Mouse (Mus musculus) brain, embryonic 18.5 days (tissue): ENCODE results near the gene Mrgprg.
A peak's percentile ranks its signal among the peaks of the same experiment; 100 is the strongest.

ENCODE experiments used
- DNase-seq: peaks from one replicate; pipeline ENCODE4 v3.0.0-alpha.2; 2012; ENCODE audit warnings: low read depth, low spot score

Mrgprg gene

GRCm38 (mm10) chr7:143755357-143756124 is 11.3 kb downstream of the Mrgprg start:
- DNase-seq = no peak

- no peak for DNase-seq
These were observed 12.6 kb downstream of the Mrgprg start for GRCm38 (mm10) chr7:143753990-143754715.

- no peak for DNase-seq
These were observed 14.2 kb downstream of the Mrgprg start for GRCm38 (mm10) chr7:143752606-143753005.

GRCm38 (mm10) chr7:143752056-143752455 is 14.7 kb downstream of the Mrgprg start:
- DNase-seq = no peak

DNA sequence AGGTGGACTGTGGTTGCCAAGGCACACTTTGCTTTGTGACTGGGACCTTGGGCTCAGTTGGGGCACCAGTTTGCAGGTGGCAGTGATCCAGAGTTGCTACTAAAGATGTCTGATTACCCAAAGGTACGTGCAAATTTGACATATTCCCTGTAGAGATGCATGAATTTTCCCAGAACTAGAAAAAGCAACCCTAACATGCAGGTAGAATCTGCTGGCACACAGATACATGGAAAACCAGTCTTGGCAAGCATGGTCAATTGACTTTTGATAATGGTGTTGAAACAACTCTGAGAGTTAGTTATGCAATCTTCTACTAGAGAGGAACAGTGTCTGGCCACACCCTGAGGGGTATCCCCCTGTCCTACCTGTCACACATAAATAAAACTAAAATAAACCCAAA is 15.4 kb downstream of the Mrgprg start:
- DNase-seq = no peak

GRCm38 (mm10) chr7:143749045-143749444 is 17.7 kb downstream of the Mrgprg start:
- DNase-seq = no peak

DNA sequence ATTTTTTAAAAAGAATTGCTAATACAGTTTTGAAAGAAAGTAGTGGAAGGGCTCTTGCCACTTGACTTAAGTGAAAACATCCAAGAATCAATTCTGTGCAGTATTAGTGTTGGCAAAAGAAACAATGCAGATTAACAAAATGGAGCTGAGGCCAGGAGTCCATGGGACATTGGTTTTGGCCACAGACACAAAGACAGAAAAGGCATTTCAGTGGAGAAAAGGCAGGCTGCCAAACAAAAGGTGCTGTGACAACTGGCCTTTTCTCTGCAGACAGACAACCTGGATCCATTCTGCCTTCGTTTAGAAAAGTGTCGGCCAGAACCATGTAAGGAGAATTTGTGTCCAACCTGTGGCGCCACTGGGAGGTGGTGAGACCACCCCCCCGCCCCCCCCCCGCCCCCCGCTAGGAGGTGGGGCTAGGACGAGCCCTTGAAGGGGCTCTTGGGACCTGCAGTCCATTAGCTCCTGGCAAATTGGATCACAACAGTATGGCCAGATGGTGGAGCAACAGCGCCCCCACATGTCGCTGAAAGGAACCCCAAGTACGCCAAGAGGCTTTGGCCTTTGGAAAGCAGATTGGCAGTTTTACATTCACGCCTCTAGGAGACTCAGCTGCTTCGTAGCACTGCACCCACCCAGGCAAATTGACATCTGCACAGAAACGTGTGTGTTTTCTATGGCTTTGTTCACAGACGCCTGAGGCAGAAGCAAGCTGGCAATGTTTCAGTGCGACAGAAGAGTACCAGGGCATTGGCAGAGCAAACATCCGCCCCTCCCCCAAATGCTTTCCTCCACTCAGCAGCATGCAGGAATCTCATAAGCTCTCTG is 18.5 kb downstream of the Mrgprg start:
- peak; percentile 88 for DNase-seq

GRCm38 (mm10) chr7:143740653-143741052 is 26.1 kb downstream of the Mrgprg start:
- no peak for DNase-seq

GRCm38 (mm10) chr7:143739511-143740461 is 27.0 kb downstream of the Mrgprg start:
- no peak for DNase-seq

- DNase-seq = no peak
These were observed 28.2 kb downstream of the Mrgprg start for GRCm38 (mm10) chr7:143738601-143739006.

GRCm38 (mm10) chr7:143738194-143738593 is 28.6 kb downstream of the Mrgprg start:
- DNase-seq = no peak

DNA sequence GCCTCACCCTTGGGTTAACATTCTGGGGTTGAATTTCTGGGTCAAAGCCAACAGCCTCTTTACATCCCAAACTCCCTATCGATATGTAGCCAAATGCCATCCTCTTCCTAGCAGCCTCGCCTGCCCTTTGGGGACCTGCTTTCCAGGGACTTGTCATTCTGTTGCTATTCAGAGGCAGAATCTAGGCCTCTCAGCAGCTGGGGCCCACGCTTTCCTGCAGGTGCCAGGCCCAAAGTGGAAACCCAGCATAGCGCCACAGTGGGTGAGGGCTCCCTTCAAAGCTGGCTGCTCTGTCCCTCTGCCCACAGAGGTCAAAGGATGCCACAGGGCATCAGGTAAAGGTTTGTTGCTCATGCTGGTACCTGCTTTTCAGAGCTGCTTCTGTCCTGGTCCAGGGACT is 33.0 kb downstream of the Mrgprg start:
- no peak for DNase-seq

DNA sequence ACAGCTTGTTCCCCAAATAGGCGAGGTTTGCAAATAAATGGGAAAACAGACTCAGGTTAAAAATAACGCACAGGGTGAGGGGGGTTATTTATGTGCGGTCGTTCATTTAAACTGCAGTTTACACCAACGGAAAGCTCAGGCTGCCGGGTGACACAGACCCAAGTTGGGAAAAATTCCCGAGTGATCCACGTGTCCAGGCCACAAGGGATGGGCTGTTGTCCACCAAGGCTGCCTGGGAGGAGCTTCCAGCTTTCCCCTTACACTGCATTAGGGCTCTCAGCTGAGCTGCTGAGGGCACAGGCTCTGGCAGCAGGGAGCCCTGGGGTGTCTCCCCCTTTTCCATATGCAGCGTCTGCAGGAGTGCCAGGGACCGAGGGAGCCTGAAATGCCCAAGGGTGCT is 36.9 kb downstream of the Mrgprg start:
- DNase-seq = no peak

DNA sequence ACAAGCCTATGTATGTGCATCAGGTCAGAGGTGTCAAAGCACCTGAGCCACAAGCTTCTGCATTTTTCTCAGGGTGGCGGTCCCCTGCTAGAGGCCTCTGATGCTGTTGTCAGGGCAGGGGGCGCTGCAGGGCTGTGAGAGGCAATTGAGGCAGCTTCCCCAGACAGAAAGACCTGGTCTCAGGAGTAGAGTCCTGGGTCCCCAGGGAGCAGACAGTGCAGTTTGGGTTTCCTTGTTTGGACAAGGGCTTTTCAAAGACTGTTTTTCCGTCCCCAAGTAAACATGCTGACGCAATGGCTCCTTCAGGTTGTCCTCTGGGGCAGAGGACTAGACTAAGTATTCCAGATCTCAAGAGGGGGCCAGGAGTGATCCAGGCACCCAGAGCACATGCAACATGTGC is 40.4 kb downstream of the Mrgprg start:
- DNase-seq = no peak

DNA sequence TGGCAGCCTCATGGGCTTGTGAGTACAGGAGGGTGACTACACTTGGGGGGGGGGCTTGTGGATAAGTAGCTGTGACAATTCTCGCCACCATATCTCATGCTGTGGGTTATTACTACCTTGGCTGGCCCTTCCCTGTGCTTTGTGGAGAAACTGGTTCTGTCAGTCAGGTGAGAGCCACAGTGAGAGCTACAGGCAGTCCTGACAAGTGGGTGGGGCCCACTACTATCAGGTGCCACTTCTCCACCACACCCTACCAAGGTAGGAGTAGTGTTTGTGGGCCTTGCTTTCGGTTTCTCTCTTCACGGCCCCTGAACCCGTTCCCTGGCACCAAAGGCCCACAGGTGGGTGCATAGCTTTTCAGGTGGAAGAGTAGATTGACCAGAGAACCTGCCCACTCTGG is 43.0 kb downstream of the Mrgprg start:
- no peak for DNase-seq

- DNase-seq = no peak
These were observed 44.1 kb downstream of the Mrgprg start for GRCm38 (mm10) chr7:143722646-143723045.

GRCm38 (mm10) chr7:143717811-143718210 is 49.0 kb downstream of the Mrgprg start:
- DNase-seq = no peak
